Mouse (Mus musculus): ENCODE data around the gene Aldh2. TPM values are rescaled to one million over a fixed set of nuclear protein-coding genes. Genes with fewer than 3 reads are reported as not detected.

Aldh2 gene
- polyA plus RNA-seq, 2 experiments, result 108 to 328 TPM

- H3K9me3 ChIP-seq (ENCODE audit: control insufficient read depth, low read length), result no peaks in the 10 kb centered on the region
- TF ChIP-seq POLR2A (IDR thresholded peaks at IDR 0.05; ENCODE audit: borderline replicate concordance, extremely low read depth, insufficient read depth, insufficient read length), result no peak
- WGBS, result 89% methylated on average over 16 of the region's 16 CpGs
- no peak overlapping the region for H3K4me2 ChIP-seq (replicated peaks; ENCODE audit: low read depth, low read length, severe bottlenecking)
- no peak overlapping the region for H3K4me3 ChIP-seq (replicated peaks; ENCODE audit: low read length)
- no peaks in the 10 kb centered on the region for H3K27me3 ChIP-seq (ENCODE audit: control insufficient read depth, insufficient read depth, low read length)
- H3K27ac ChIP-seq (replicated peaks; ENCODE audit: low read depth, low read length), result no peak overlapping the region
- ATAC-seq (ENCODE audit: low FRiP score, low read depth), result no peak
- no peak overlapping the region for H3K9ac ChIP-seq (ENCODE audit: low read depth, low read length, severe bottlenecking)
- 0 out of 2 replicates have a peak, but pooled peaks cover 4% of the 10 kb centered on the region for H3K4me1 ChIP-seq (ENCODE audit: control insufficient read depth, insufficient read depth, low read length)
- DNase-seq (ENCODE audit: low spot score), result no peak
- H3K36me3 ChIP-seq (ENCODE audit: control insufficient read depth, insufficient read depth, low read length), result peaks cover 35% of the 10 kb centered on the region
Measured at GRCm38 (mm10) chr5:121566035-121566681, 27.5 kb downstream of the Aldh2 start.

DNA sequence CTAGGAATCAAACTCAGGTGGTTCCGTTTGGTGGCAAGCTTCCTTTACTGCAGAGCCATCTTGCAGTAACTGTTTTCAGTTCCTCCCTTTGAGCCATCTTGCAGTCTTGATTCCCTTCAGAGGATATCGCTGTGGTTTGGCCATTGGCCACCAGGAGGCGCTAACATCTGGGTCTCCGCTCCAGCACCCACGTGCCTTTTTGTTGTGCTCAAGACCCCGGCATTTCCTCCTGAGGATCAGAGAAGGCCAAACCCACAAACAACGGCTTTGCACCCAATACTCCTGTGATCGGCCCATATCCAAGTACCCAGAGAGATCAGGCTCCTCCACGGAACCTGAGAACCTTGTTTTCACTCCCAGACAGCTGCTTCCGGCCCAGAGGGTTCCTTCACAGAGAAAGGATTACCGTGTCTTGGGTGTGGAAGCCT is 29.1 kb downstream of the Aldh2 start:
- H3K4me2 ChIP-seq (replicated peaks; ENCODE audit: low read depth, low read length, severe bottlenecking), result peak overlapping the region; percentile 28
- 0 out of 2 replicates have a peak overlapping the region, but pooled peaks have one; percentile 4 for H3K9ac ChIP-seq (ENCODE audit: low read depth, low read length, severe bottlenecking)
- DNase-seq (ENCODE audit: low spot score), result peak; percentile 82
- 10% methylated on average over 11 of the region's 11 CpGs for WGBS
- H3K36me3 ChIP-seq (ENCODE audit: control insufficient read depth, insufficient read depth, low read length), result peaks cover 18% of the 10 kb centered on the region
- H3K27ac ChIP-seq (replicated peaks; ENCODE audit: low read depth, low read length), result no peak overlapping the region
- H3K4me3 ChIP-seq (replicated peaks; ENCODE audit: low read length), result peak overlapping the region; percentile 10; the same call in 1 of the 2 replicates
- no peaks in the 10 kb centered on the region for H3K9me3 ChIP-seq (ENCODE audit: control insufficient read depth, low read length)
- TF ChIP-seq POLR2A (IDR thresholded peaks at IDR 0.05; ENCODE audit: borderline replicate concordance, extremely low read depth, insufficient read depth, insufficient read length), result no peak
- H3K4me1 ChIP-seq (ENCODE audit: control insufficient read depth, insufficient read depth, low read length), result 0 out of 2 replicates have a peak, but pooled peaks cover 4% of the 10 kb centered on the region
- ATAC-seq (ENCODE audit: low FRiP score, low read depth), result peak; percentile 71; the same call in 1 of the 2 replicates
- no peaks in the 10 kb centered on the region for H3K27me3 ChIP-seq (ENCODE audit: control insufficient read depth, insufficient read depth, low read length)

GRCm38 (mm10) chr5:121562436-121562835 is 31.2 kb downstream of the Aldh2 start:
- Histone ChIP-seq H3K9ac (ENCODE audit: low read depth, low read length, severe bottlenecking) (no peak overlapping the region), H3K27me3 (ENCODE audit: control insufficient read depth, insufficient read depth, low read length) (no peaks in the 10 kb centered on the region), H3K4me1 (ENCODE audit: control insufficient read depth, insufficient read depth, low read length) (0 out of 2 replicates have a peak, but pooled peaks cover 4% of the 10 kb centered on the region), H3K4me3 (replicated peaks; ENCODE audit: low read length) (no peak overlapping the region), H3K36me3 (ENCODE audit: control insufficient read depth, insufficient read depth, low read length) (no peaks in the 10 kb centered on the region), H3K4me2 (replicated peaks; ENCODE audit: low read depth, low read length, severe bottlenecking) (no peak overlapping the region), H3K9me3 (ENCODE audit: control insufficient read depth, low read length) (no peaks in the 10 kb centered on the region), H3K27ac (replicated peaks; ENCODE audit: low read depth, low read length) (no peak overlapping the region)
- TF ChIP-seq POLR2A (IDR thresholded peaks at IDR 0.05; ENCODE audit: borderline replicate concordance, extremely low read depth, insufficient read depth, insufficient read length), result no peak
- 89% methylated on average over 3 of the region's 3 CpGs for whole genome bisulfite sequencing
- DNase-seq (ENCODE audit: low spot score) (no peak), ATAC-seq (ENCODE audit: low FRiP score, low read depth) (no peak)

- Histone ChIP-seq H3K27ac (replicated peaks; ENCODE audit: low read depth, low read length) (no peak overlapping the region), H3K4me3 (replicated peaks; ENCODE audit: low read length) (no peak overlapping the region), H3K9ac (ENCODE audit: low read depth, low read length, severe bottlenecking) (no peak overlapping the region), H3K4me1 (ENCODE audit: control insufficient read depth, insufficient read depth, low read length) (peaks cover 11% of the 10 kb centered on the region), H3K27me3 (ENCODE audit: control insufficient read depth, insufficient read depth, low read length) (no peaks in the 10 kb centered on the region), H3K9me3 (ENCODE audit: control insufficient read depth, low read length) (0 out of 2 replicates have a peak, but pooled peaks cover 3% of the 10 kb centered on the region), H3K4me2 (replicated peaks; ENCODE audit: low read depth, low read length, severe bottlenecking) (no peak overlapping the region), H3K36me3 (ENCODE audit: control insufficient read depth, insufficient read depth, low read length) (no peaks in the 10 kb centered on the region)
- no peak for TF ChIP-seq POLR2A (IDR thresholded peaks at IDR 0.05; ENCODE audit: borderline replicate concordance, extremely low read depth, insufficient read depth, insufficient read length)
- WGBS, result 83% methylated on average over 7 of the region's 7 CpGs
- no peak for ATAC-seq (ENCODE audit: low FRiP score, low read depth)
- DNase-seq (ENCODE audit: low spot score), result no peak
Measured at GRCm38 (mm10) chr5:121549196-121549595, 44.4 kb downstream of the Aldh2 start.

- no peak for DNase-seq (ENCODE audit: low spot score)
- TF ChIP-seq POLR2A (IDR thresholded peaks at IDR 0.05; ENCODE audit: borderline replicate concordance, extremely low read depth, insufficient read depth, insufficient read length), result no peak
Measured at GRCm38 (mm10) chr5:121547084-121547483, 46.5 kb downstream of the Aldh2 start.

More at GRCm38 (mm10) chr5:121547084-121547483, 46.5 kb downstream of the Aldh2 start:
- Histone ChIP-seq H3K4me3 (replicated peaks; ENCODE audit: low read length) (no peak overlapping the region), H3K9me3 (ENCODE audit: control insufficient read depth, low read length) (0 out of 2 replicates have a peak, but pooled peaks cover 3% of the 10 kb centered on the region), H3K27ac (replicated peaks; ENCODE audit: low read depth, low read length) (no peak overlapping the region), H3K36me3 (ENCODE audit: control insufficient read depth, insufficient read depth, low read length) (no peaks in the 10 kb centered on the region), H3K27me3 (ENCODE audit: control insufficient read depth, insufficient read depth, low read length) (no peaks in the 10 kb centered on the region), H3K4me2 (replicated peaks; ENCODE audit: low read depth, low read length, severe bottlenecking) (no peak overlapping the region), H3K9ac (ENCODE audit: low read depth, low read length, severe bottlenecking) (no peak overlapping the region), H3K4me1 (ENCODE audit: control insufficient read depth, insufficient read depth, low read length) (peaks cover 12% of the 10 kb centered on the region)
- 87% methylated on average over 3 of the region's 3 CpGs for WGBS
- ATAC-seq (ENCODE audit: low FRiP score, low read depth), result no peak
